Mouse (Mus musculus) gastrocnemius, postnatal 10 days (tissue): ENCODE results near the gene Olfr492. TPM values are rescaled to one million over a fixed set of nuclear protein-coding genes. Genes with fewer than 3 reads are reported as not detected.

ENCODE experiments used
- DNase-seq: peaks from one replicate; pipeline ENCODE4 v3.0.0; 2021; ENCODE audit warnings: mixed read lengths
- long read RNA-seq, 2 experiments: library from polyadenylated mRNA; stranded (forward); transcript quantifications; one replicate each; pipeline ENCODE4 v2.0.0; 2021
- total RNA-seq, 2 experiments: library from RNA; stranded (reverse); gene quantifications; 2 replicates each; pipeline ENCODE4 v1.2.3; 2021

The Olfr492 gene
- not detected for total RNA-seq
- long read RNA-seq, experiment 1: 0 reads
- long read RNA-seq, experiment 2: 0 reads

DNA sequence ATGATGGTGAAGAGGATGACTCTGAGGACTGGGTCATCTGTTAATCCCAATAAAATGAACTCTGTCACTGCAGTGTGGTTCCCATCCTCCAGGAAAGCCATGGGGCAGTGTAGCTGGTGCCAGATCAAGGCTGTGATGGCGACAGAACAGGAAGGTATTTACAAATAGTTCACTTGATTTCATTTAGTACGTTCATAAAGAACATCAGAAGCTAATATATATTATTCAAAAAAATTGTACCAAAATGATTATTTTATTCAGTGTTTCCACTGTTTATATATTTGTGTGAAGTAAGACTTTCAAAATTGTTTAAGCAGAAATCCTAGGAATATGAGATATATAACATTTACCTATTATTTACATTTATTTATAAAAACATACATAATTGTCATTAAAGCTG lies at the start of gene Olfr492:
Gene Olfr492, minus strand, starts transcription at position 101 of the 400 bp plus-strand sequence.
- DNase-seq: no peak

DNA sequence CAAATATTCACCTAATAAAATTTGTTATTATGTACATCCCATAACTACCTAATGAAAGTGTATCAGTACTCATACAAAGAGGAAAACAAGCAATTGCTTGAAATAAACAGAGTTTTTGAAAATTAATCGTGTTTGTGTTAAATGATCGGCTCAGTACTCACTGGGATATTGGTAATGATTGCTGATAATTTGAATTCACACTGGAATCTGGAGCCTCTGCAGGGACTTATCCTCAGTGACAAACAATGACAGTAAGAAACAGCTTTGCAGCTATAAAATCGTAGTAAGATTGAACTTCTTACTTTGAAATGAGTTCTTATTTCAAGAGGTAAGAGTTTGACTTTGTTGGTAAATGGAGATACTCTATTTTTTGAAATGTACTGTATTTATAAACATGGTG lies 41.6 kb upstream of the Olfr492 start, which contains the start of gene Olfr494:
Gene Olfr494, plus strand, starts transcription at position 301 of the 400 bp plus-strand sequence.
- no peak for DNase-seq

- no peak for DNase-seq
These were observed 23.4 kb upstream of the Olfr492 start, which contains the start of gene Olfr493 for GRCm38 (mm10) chr7:108346879-108347278. Gene Olfr493 (minus strand): TSS chr7:108346979.

GRCm38 (mm10) chr7:108313151-108313550 lies 10.3 kb downstream of the Olfr492 start, which contains the start of gene Olfr491:
Gene Olfr491 (plus strand): TSS chr7:108313451.
- no peak for DNase-seq

GRCm38 (mm10) chr7:108288834-108289233 lies 34.6 kb downstream of the Olfr492 start, which contains the start of gene Olfr490:
Gene Olfr490 (minus strand): TSS chr7:108288934.
- no peak for DNase-seq

Other genes starting within 250 kb of the Olfr492 start
- gene Olfr481, start 243.8 kb downstream of the Olfr492 start, total RNA-seq: not detected
- 1 to 10 TPM in 1 of 2 experiments, under 1 TPM in 1; 0.63 to 1.0 TPM for gene Olfr482, start 226.1 kb downstream of the Olfr492 start, total RNA-seq
- not detected for gene Olfr483, start 222.8 kb downstream of the Olfr492 start, total RNA-seq
- gene Olfr484, start 196.2 kb downstream of the Olfr492 start, total RNA-seq: not detected
- gene Olfr485, start 163.8 kb downstream of the Olfr492 start, total RNA-seq: not detected
- gene Olfr486, start 150.9 kb downstream of the Olfr492 start, total RNA-seq: not detected
- not detected for gene Olfr487, start 109.0 kb downstream of the Olfr492 start, total RNA-seq
- gene Olfr488, start 65.3 kb downstream of the Olfr492 start, total RNA-seq: not detected
- not detected for gene Olfr490, start 34.7 kb downstream of the Olfr492 start, total RNA-seq
- gene Olfr491, start 10.2 kb downstream of the Olfr492 start, total RNA-seq: not detected
- gene Olfr493, start 23.3 kb upstream of the Olfr492 start, total RNA-seq: not detected
- gene Olfr494, start 41.7 kb upstream of the Olfr492 start, total RNA-seq: not detected
- gene Olfr495, start 69.5 kb upstream of the Olfr492 start, total RNA-seq: not detected
- gene Olfr497, start 96.7 kb upstream of the Olfr492 start, total RNA-seq: not detected
- not detected for gene Olfr498, start 141.7 kb upstream of the Olfr492 start, total RNA-seq
- not detected for gene Olfr502, start 201.4 kb upstream of the Olfr492 start, total RNA-seq
- gene Olfr503, start 220.9 kb upstream of the Olfr492 start, total RNA-seq: not detected
- gene Olfr504, start 242.1 kb upstream of the Olfr492 start, total RNA-seq: not detected